Comparison of ENCODE assay signal across 18 mouse cellular contexts in genomic region chr3:87130933-87131332, GRCm38 (mm10). TPM values are rescaled to one million over a fixed set of nuclear protein-coding genes. Genes with fewer than 3 reads are reported as not detected.
A peak's percentile ranks its signal among the peaks of the same experiment; 100 is the strongest.
DNase-seq lines count a peak whose midpoint lies in the region; ATAC-seq and TF ChIP-seq lines count a peak whose summit lies in the region.
"Had no signal": no experiment of that assay in that cellular context is flagged by ENCODE, and none has a peak within 500 bp of the region (broad histone marks: within the 10 kb centered on the region; RNA-seq: fewer than 3 reads in every experiment).

No protein-coding gene starts in this region.

- peak overlapping the region; percentile 20; the same call in 1 of the 2 replicates for H3K27ac ChIP-seq in heart, embryonic 16.5 days (ENCODE audit: low read length)
- H3K27ac ChIP-seq in heart, adult 2 months, result no peak overlapping the region
- peak overlapping the region; percentile 75 for H3K27ac ChIP-seq in midbrain, embryonic 10.5 days (replicated peaks)
- no peak overlapping the region for H3K27ac ChIP-seq in midbrain, embryonic 15.5 days
- H3K27ac ChIP-seq in embryonic facial prominence, embryonic 15.5 days (replicated peaks), result peak overlapping the region; percentile 12; the same call in 1 of the 2 replicates
- H3K27ac ChIP-seq: liver, embryonic 13.5 days; stomach, embryonic 15.5 days had no signal

- TF ChIP-seq CTCF in heart, adult 2 months (IDR thresholded peaks at IDR 0.05), result no peak

- intact Hi-C loops in heart, adult 2 months (cut with DNase I), result no loop called here

- no peak overlapping the region for H3K9ac ChIP-seq in heart, embryonic 16.5 days (ENCODE audit: low read length)
- H3K9ac ChIP-seq in heart, adult 2 months (ENCODE audit: low read depth, low read length), result no peak overlapping the region
- no peak overlapping the region for H3K9ac ChIP-seq in midbrain, embryonic 15.5 days
- no peak overlapping the region for H3K9ac ChIP-seq in embryonic facial prominence, embryonic 15.5 days
- H3K9ac ChIP-seq: liver, embryonic 13.5 days; stomach, embryonic 15.5 days had no signal

- DNase-seq in embryo, embryonic 10.5 days (ENCODE audit: low spot score), result peak; percentile 35
- DNase-seq in embryo, embryonic 9.5 days (ENCODE audit: extremely low spot score), result no peak
- DNase-seq in heart, adult 2 months, result no peak
- peak; percentile 40 for DNase-seq in midbrain, embryonic 10.5 days (ENCODE audit: low spot score)
- DNase-seq in cerebellum, postnatal 10 days, result no peak
- DNase-seq: cerebellum, adult 18-20 months; gastrocnemius, postnatal 25 days; kidney, postnatal 25 days; liver, embryonic 13.5 days; thymus, postnatal 14 days had no signal

- H3K79me2 ChIP-seq in heart, adult 2 months (replicated peaks; ENCODE audit: control insufficient read depth, insufficient read depth, low read length), result no peaks in the 10 kb centered on the region

- no peaks in the 10 kb centered on the region for H3K27me3 ChIP-seq in heart, embryonic 16.5 days (ENCODE audit: control insufficient read depth, insufficient read depth, low read length)
- H3K27me3 ChIP-seq in heart, adult 2 months (ENCODE audit: control insufficient read depth, insufficient read depth, low read length), result no peaks in the 10 kb centered on the region
- no peaks in the 10 kb centered on the region for H3K27me3 ChIP-seq in midbrain, embryonic 10.5 days (ENCODE audit: low read depth, poor library complexity, severe bottlenecking)
- no peaks in the 10 kb centered on the region for H3K27me3 ChIP-seq in midbrain, embryonic 15.5 days (replicated peaks)
- no peaks in the 10 kb centered on the region for H3K27me3 ChIP-seq in embryonic facial prominence, embryonic 15.5 days
- H3K27me3 ChIP-seq: liver, embryonic 13.5 days; Patski; stomach, embryonic 15.5 days had no signal

- no peaks in the 10 kb centered on the region for H3K9me3 ChIP-seq in heart, embryonic 16.5 days (replicated peaks; ENCODE audit: control insufficient read depth, low read length)
- H3K9me3 ChIP-seq in midbrain, embryonic 10.5 days (replicated peaks), result no peaks in the 10 kb centered on the region
- H3K9me3 ChIP-seq in midbrain, embryonic 15.5 days, result no peaks in the 10 kb centered on the region
- no peaks in the 10 kb centered on the region for H3K9me3 ChIP-seq in embryonic facial prominence, embryonic 15.5 days (replicated peaks)
- H3K9me3 ChIP-seq: liver, embryonic 13.5 days; stomach, embryonic 15.5 days had no signal

- no peak overlapping the region for H3K4me2 ChIP-seq in heart, embryonic 16.5 days (ENCODE audit: low read depth, low read length)
- H3K4me2 ChIP-seq in midbrain, embryonic 15.5 days, result no peak overlapping the region
- H3K4me2 ChIP-seq in embryonic facial prominence, embryonic 15.5 days (replicated peaks), result no peak overlapping the region
- H3K4me2 ChIP-seq: liver, embryonic 13.5 days; stomach, embryonic 15.5 days had no signal

- H3K36me3 ChIP-seq in heart, embryonic 16.5 days (ENCODE audit: control insufficient read depth, insufficient read depth), result no peaks in the 10 kb centered on the region
- no peaks in the 10 kb centered on the region for H3K36me3 ChIP-seq in heart, adult 2 months (ENCODE audit: control insufficient read depth, insufficient read depth, low read length)
- peaks cover 77% of the 10 kb centered on the region for H3K36me3 ChIP-seq in midbrain, embryonic 10.5 days
- H3K36me3 ChIP-seq in midbrain, embryonic 15.5 days (replicated peaks), result no peaks in the 10 kb centered on the region
- peaks cover 46% of the 10 kb centered on the region for H3K36me3 ChIP-seq in embryonic facial prominence, embryonic 15.5 days
- H3K36me3 ChIP-seq: liver, embryonic 13.5 days had no signal

- no peak for TF ChIP-seq POLR2A in heart, adult 2 months (IDR thresholded peaks at IDR 0.05; ENCODE audit: insufficient read depth, low read depth, low read length)

- no peak for TF ChIP-seq EP300 in heart, adult 2 months (IDR thresholded peaks at IDR 0.05; ENCODE audit: insufficient read depth, low read depth, low read length)

- H3K4me1 ChIP-seq in heart, embryonic 16.5 days (ENCODE audit: control insufficient read depth, insufficient read depth, low read length), result peaks cover 22% of the 10 kb centered on the region
- peaks cover 2% of the 10 kb centered on the region for H3K4me1 ChIP-seq in heart, adult 2 months (ENCODE audit: control insufficient read depth, insufficient read depth, low read length)
- peaks cover 27% of the 10 kb centered on the region for H3K4me1 ChIP-seq in midbrain, embryonic 10.5 days
- peaks cover 3% of the 10 kb centered on the region; the same call in 1 of the 2 replicates for H3K4me1 ChIP-seq in midbrain, embryonic 15.5 days
- H3K4me1 ChIP-seq in embryonic facial prominence, embryonic 15.5 days, result peaks cover 19% of the 10 kb centered on the region; the same call in 1 of the 2 replicates

- H3K4me3 ChIP-seq in heart, embryonic 16.5 days (ENCODE audit: low read length), result no peak overlapping the region
- no peak overlapping the region for H3K4me3 ChIP-seq in heart, adult 2 months
- H3K4me3 ChIP-seq in midbrain, embryonic 10.5 days, result no peak overlapping the region
- H3K4me3 ChIP-seq in midbrain, embryonic 15.5 days, result no peak overlapping the region
- H3K4me3 ChIP-seq in embryonic facial prominence, embryonic 15.5 days (replicated peaks), result no peak overlapping the region
- H3K4me3 ChIP-seq: liver, embryonic 13.5 days; stomach, embryonic 15.5 days had no signal

- 75% methylated on average over 6 of the region's 6 CpGs for WGBS in heart, embryonic 16.5 days
- 80% methylated on average over 6 of the region's 6 CpGs for WGBS in heart, adult 2 months
- WGBS in midbrain, embryonic 10.5 days, result 29% methylated on average over 6 of the region's 6 CpGs
- 33% methylated on average over 6 of the region's 6 CpGs for WGBS in midbrain, embryonic 15.5 days
- WGBS in embryonic facial prominence, embryonic 15.5 days, result 80% methylated on average over 6 of the region's 6 CpGs

- 0 out of 2 replicates have a peak, but pooled peaks have one; percentile 2 for ATAC-seq in heart, embryonic 16.5 days (replicated peaks; ENCODE audit: extremely low read depth, insufficient read depth, low FRiP score)
- no peak for ATAC-seq in midbrain, embryonic 15.5 days (replicated peaks)
- ATAC-seq in embryonic facial prominence, embryonic 15.5 days (ENCODE audit: insufficient number of reproducible peaks, low FRiP score, low TSS enrichment, low read depth), result no peak
- ATAC-seq: lung, postnatal 0 days; Patski had no signal

RNA-seq across cellular contexts. Expression of gene Kirrel, which starts 43.6 kb away (rescaled TPM):
- 7.6 and 10.2 TPM in 2 replicates for polyA plus RNA-seq in heart, embryonic 16.5 days (2015; fragmentation: Nextera tagmentation; extraction: Ambion mirVana)
- total RNA-seq in heart, adult 2 months (2021), result 1 to 10 TPM; 6.2 to 7.5 TPM
- polyA plus RNA-seq in heart, adult 2 months (2012; rRNA removed), result 6.0 and 9.1 TPM in 2 replicates
- 11.2 and 11.6 TPM in 2 replicates for polyA plus RNA-seq in midbrain, embryonic 10.5 days (2016; fragmentation: Nextera tagmentation; extraction: Ambion mirVana)
- polyA plus RNA-seq in midbrain, embryonic 15.5 days (2015; fragmentation: Nextera tagmentation; extraction: Ambion mirVana), result 7.4 and 8.3 TPM in 2 replicates
- 19.6 and 20.1 TPM in 2 replicates for polyA plus RNA-seq in embryonic facial prominence, embryonic 15.5 days (2015; fragmentation: Nextera tagmentation; extraction: Ambion mirVana)
- total RNA-seq: CH12.LX; megakaryocyte-erythroid progenitor cell, adult 5-6 weeks had no signal

Comparison
In these comparisons a context has a peak if more than half of its experiments do, and no peak if none do; other contexts are left out.
1. DNase-seq: peak in embryo, embryonic 10.5 days (single experiment) and midbrain, embryonic 10.5 days (single experiment); none in embryo, embryonic 9.5 days (single experiment), heart, adult 2 months (0 of 2) and cerebellum, postnatal 10 days (0 of 2).
2. H3K27ac ChIP-seq: peak in heart, embryonic 16.5 days (single experiment), midbrain, embryonic 10.5 days (single experiment) and embryonic facial prominence, embryonic 15.5 days (single experiment); none in heart, adult 2 months (single experiment) and midbrain, embryonic 15.5 days (single experiment).